Mouse (Mus musculus) lung, embryonic 16.5 days (tissue): ENCODE measurements around the gene Chrm4. TPM values are rescaled to one million over a fixed set of nuclear protein-coding genes. Genes with fewer than 3 reads are reported as not detected.

Source experiments
- ATAC-seq: fragments of 200-750 bp; cut with Nextera tagmentation; 2 replicates; pipeline ENCODE4 v1.8.0; 2017; ENCODE audit warnings: low read depth, mild to moderate bottlenecking, moderate library complexity
- H3K27ac ChIP-seq: fragments of 300-500 bp; sonication (generic); 2 replicates; pipeline ENCODE4 v1.5.1; 2014; ENCODE audit warnings: mild to moderate bottlenecking, control low read depth, low read length
- H3K27me3 ChIP-seq: fragments of 300-500 bp; sonication (generic); 2 replicates; pipeline ENCODE4 v1.6.1; 2014; ENCODE audit warnings: low read depth, low read length, mixed read lengths; ENCODE audit not compliant: control insufficient read depth, insufficient read depth
- H3K36me3 ChIP-seq: fragments of 300-500 bp; sonication (generic); 2 replicates; pipeline ENCODE4 v1.6.1; 2014; ENCODE audit warnings: low read length; ENCODE audit not compliant: control insufficient read depth, insufficient read depth
- H3K4me1 ChIP-seq: fragments of 300-500 bp; sonication (generic); replicated peaks from 2 replicates; pipeline ENCODE4 v1.6.1; 2014; ENCODE audit warnings: low read length, mixed read lengths; ENCODE audit not compliant: control insufficient read depth, insufficient read depth
- H3K4me2 ChIP-seq: fragments of 300-500 bp; sonication (generic); 2 replicates; pipeline ENCODE4 v1.6.1; 2014; ENCODE audit warnings: low read depth, low read length, control low read depth
- H3K4me3 ChIP-seq: fragments of 300-500 bp; sonication (generic); 2 replicates; pipeline ENCODE4 v1.5.1; 2014; ENCODE audit warnings: mild to moderate bottlenecking, low read length, control low read depth
- H3K9ac ChIP-seq: fragments of 300-500 bp; sonication (generic); 2 replicates; pipeline ENCODE4 v1.6.1; 2014; ENCODE audit warnings: low read length, control low read depth
- H3K9me3 ChIP-seq: fragments of 300-500 bp; sonication (generic); 2 replicates; pipeline ENCODE4 v1.6.1; 2016; ENCODE audit warnings: low read length; ENCODE audit not compliant: control insufficient read depth
- WGBS: fragments of 180-500 bp; shearing (Covaris S2); extraction: QIAGEN DNeasy Blood & Tissue Kit; methylation state at CpG from one replicate; pipeline ENCODE4 v1.1.7; 2014; 5-methylcytosine and 5-hydroxymethylcytosine counted together
- polyA plus RNA-seq: library from polyadenylated mRNA; unstranded; fragments of >200 nt; fragmentation: Nextera tagmentation; extraction: Ambion mirVana; gene quantifications from 2 replicates; pipeline ENCODE4 v1.2.1, GENCODE M21; 2015

Chrm4 gene
- polyA plus RNA-seq, 1 experiment from 2014 or later: 0.10 TPM

GRCm38 (mm10) chr2:91934016-91934415 is 7.0 kb downstream of the Chrm4 start:
- no peaks in the 10 kb centered on the region for H3K9me3 ChIP-seq
- H3K4me3 ChIP-seq: no peak overlapping the region
- 33% methylated on average over 8 of the region's 8 CpGs for WGBS
- peaks cover 26% of the 10 kb centered on the region for H3K4me1 ChIP-seq
- H3K4me2 ChIP-seq: no peak overlapping the region
- H3K27ac ChIP-seq: no peak overlapping the region
- ATAC-seq: no peak
- H3K27me3 ChIP-seq: no peaks in the 10 kb centered on the region
- peaks cover 25% of the 10 kb centered on the region for H3K36me3 ChIP-seq
- no peak overlapping the region for H3K9ac ChIP-seq

- WGBS: 84% methylated on average over 9 of the region's 9 CpGs
- no peak overlapping the region for H3K27ac ChIP-seq
- peaks cover 22% of the 10 kb centered on the region for H3K4me1 ChIP-seq
- H3K36me3 ChIP-seq: peaks cover 30% of the 10 kb centered on the region
- H3K27me3 ChIP-seq: no peaks in the 10 kb centered on the region
- no peaks in the 10 kb centered on the region for H3K9me3 ChIP-seq
- H3K4me2 ChIP-seq: no peak overlapping the region
- no peak for ATAC-seq
- H3K4me3 ChIP-seq: no peak overlapping the region
- H3K9ac ChIP-seq: no peak overlapping the region
These were observed 7.9 kb downstream of the Chrm4 start for GRCm38 (mm10) chr2:91934826-91935525.

GRCm38 (mm10) chr2:91936154-91936553 is 9.1 kb downstream of the Chrm4 start:
- no peaks in the 10 kb centered on the region for H3K27me3 ChIP-seq
- no peak overlapping the region for H3K9ac ChIP-seq
- peaks cover 16% of the 10 kb centered on the region for H3K4me1 ChIP-seq
- no peaks in the 10 kb centered on the region for H3K9me3 ChIP-seq
- H3K4me2 ChIP-seq: no peak overlapping the region
- WGBS: 90% methylated on average over 7 of the region's 7 CpGs
- no peak overlapping the region for H3K4me3 ChIP-seq
- no peak for ATAC-seq
- H3K27ac ChIP-seq: no peak overlapping the region
- H3K36me3 ChIP-seq: peaks cover 32% of the 10 kb centered on the region

DNA sequence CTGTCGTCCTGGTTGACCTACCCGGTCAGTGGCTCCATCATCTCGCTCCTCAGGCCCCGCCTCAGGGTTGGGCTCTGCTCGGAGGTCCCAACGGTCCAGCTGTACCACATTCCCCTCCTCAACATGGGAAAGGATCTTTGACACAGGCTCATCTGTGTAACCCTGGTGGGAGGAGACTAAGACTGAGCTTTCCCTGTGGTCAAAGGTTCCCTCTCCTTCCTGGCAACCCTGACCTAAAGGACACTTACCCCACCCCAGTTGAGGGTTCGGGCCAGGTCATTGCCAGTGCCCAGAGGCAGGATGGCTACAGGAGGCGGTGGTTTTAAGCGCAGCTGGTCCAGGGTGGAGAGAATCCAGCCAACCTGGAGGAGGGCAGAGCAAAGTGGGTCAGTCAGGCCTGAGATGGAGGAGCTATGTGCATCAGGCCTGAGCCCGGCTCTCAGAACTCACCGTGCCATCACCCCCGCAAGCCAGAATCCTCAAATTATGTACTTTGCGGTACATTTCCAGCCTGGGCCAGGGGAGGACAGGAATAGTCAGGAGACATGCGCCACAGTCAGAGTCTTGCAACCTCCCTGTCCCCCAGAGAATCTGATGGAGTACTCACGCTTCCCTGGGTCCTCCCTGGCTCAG is 12.4 kb downstream of the Chrm4 start:
- peaks cover 30% of the 10 kb centered on the region for H3K36me3 ChIP-seq
- H3K4me2 ChIP-seq: no peak overlapping the region
- no peaks in the 10 kb centered on the region for H3K4me1 ChIP-seq
- no peaks in the 10 kb centered on the region for H3K9me3 ChIP-seq
- no peak overlapping the region for H3K27ac ChIP-seq
- WGBS: 78% methylated on average over 15 of the region's 15 CpGs
- H3K27me3 ChIP-seq: no peaks in the 10 kb centered on the region
- no peak for ATAC-seq
- H3K9ac ChIP-seq: no peak overlapping the region
- no peak overlapping the region for H3K4me3 ChIP-seq

DNA sequence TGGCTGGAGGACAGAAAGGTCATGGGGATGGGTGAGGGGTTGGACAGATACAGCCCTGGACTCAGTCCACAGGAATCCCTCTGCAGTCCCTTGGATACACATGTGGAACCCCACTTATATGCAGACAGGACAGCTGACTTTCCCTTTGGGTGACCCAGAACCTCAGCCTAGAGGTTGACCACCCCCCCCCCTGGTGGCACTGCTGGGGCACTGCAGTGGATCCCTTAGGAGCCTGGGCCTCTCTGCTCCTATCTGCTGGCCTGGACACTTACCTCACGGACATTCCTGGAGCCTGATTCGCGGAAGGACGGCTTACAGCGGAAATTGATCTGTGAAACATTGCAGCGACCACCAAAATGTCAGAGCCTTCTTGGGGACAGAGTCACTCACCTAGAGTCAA is 15.3 kb downstream of the Chrm4 start:
- Histone ChIP-seq H3K9ac (no peak overlapping the region), H3K4me3 (no peak overlapping the region), H3K4me2 (no peak overlapping the region), H3K27ac (no peak overlapping the region), H3K4me1 (peaks cover 8% of the 10 kb centered on the region), H3K27me3 (no peaks in the 10 kb centered on the region), H3K36me3 (peaks cover 22% of the 10 kb centered on the region), H3K9me3 (no peaks in the 10 kb centered on the region)
- 65% methylated on average over 6 of the region's 6 CpGs for WGBS
- ATAC-seq: no peak

DNA sequence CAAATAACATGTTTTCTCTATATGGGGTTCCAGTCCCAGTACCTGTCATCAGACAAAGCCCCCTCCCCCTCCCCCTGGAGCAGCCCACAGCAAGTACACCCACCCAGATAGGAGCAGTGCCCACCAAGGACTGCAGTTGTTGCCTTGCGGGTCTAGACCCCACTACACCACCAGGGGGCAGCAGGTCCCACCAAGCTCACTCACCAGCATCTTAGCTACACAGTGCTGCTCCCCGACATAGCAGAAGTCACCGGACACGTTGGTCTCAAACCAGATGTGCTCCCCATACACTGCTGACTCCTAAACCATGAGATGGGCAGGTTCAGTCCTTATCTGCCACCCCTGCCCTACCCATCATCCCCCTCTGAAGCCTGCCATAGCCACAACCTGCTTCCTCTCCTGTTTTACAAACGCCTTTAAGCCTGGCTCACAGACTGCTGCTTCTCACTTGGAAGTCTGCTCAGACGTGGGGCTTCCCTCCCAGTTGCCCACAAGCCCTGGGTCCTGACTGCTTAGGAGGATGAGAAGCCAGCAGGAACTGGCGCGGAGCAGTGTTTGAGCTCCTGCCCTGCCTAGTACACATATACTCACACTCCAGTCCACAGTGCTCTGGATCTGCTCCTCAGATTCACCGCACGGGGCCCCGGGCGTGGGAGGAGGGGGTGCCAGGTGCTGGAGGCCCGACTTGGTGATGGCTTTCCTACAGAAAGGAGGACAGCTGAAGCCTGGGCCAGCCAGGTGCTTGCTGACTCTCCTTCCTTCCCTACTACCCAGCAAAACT is 17.3 kb downstream of the Chrm4 start:
- ATAC-seq: peak; percentile 74
- Histone ChIP-seq H3K36me3 (peaks cover 8% of the 10 kb centered on the region), H3K27me3 (no peaks in the 10 kb centered on the region), H3K27ac (no peak overlapping the region), H3K4me1 (peaks cover 24% of the 10 kb centered on the region), H3K4me2 (no peak overlapping the region), H3K9ac (no peak overlapping the region), H3K4me3 (no peak overlapping the region), H3K9me3 (no peaks in the 10 kb centered on the region)
- 40% methylated on average over 13 of the region's 13 CpGs for WGBS

- Histone ChIP-seq H3K27ac (no peak within 1 kb of the TSS), H3K27me3 (no peaks in the 10 kb centered on the region), H3K36me3 (no peaks in the 10 kb centered on the region; the same call in 1 of the 2 replicates), H3K9ac (no peak within 1 kb of the TSS), H3K4me1 (peaks cover 35% of the 10 kb centered on the region), H3K9me3 (no peaks in the 10 kb centered on the region), H3K4me3 (no peak within 1 kb of the TSS), H3K4me2 (no peak within 1 kb of the TSS)
- no peak for ATAC-seq
- 93% methylated on average over 18 of the region's 18 CpGs for WGBS
These were observed 18.4 kb downstream of the Chrm4 start, which contains the start of gene Gm9821 for GRCm38 (mm10) chr2:91945483-91945882. Gene Gm9821, plus strand, starts transcription at chr2:91945703.

DNA sequence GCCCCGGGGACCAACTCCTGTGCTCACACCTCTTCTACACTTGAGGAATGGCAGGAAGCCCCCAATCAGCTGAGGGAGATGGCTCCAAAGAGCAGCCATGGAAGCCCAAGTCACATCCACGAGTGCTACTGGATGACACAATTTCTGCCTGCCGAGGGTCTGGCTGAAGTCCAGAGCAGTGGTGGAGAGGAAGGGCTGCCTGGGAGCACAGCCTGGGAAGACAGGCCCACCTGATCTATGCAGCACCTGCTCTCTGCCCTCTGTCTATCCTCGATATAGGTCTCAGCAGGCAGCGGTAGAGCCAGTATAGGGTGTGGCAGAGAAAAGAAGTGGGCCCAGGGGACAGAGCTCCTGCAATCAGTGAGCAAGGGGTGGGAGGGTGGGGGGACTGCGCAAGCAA is 19.8 kb downstream of the Chrm4 start:
- no peak overlapping the region for H3K27ac ChIP-seq
- no peaks in the 10 kb centered on the region; the same call in 1 of the 2 replicates for H3K36me3 ChIP-seq
- H3K9me3 ChIP-seq: no peaks in the 10 kb centered on the region
- no peak overlapping the region for H3K9ac ChIP-seq
- no peak overlapping the region for H3K4me3 ChIP-seq
- 35% methylated on average over 6 of the region's 6 CpGs for WGBS
- no peak overlapping the region for H3K4me2 ChIP-seq
- no peak for ATAC-seq
- H3K27me3 ChIP-seq: no peaks in the 10 kb centered on the region
- H3K4me1 ChIP-seq: peaks cover 39% of the 10 kb centered on the region
